Mouse (Mus musculus): ENCODE results near the gene Mmrn2.
"Not testable (repeated sequence)": the region's sequence is repeated elsewhere in the genome, so short reads cannot be mapped to it uniquely, and the experiment has no call there.

Mmrn2 gene

DNA sequence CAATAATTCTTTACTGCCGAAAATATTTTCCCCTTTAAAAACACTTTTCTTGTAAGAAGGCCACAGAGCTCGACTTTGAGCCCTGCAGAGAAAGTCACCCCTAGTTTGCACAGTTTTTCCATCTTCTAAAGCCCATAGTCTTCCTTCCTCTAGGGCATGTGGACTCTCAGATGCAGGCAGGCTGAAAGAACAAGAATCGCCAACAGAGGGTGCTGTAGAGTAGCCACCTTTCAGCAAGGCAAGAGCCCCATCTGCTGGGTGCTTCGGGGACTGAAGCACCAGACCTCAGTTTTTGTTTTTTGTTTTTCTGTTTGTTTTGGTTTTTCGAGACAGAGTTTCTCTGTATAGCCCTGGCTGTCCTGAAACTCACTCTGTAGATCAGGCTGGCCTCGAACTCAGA is 25.9 kb downstream of the Mmrn2 start:
- peak; percentile 61 to 71 for DNase-seq (ENCODE audit: low spot score in 2 of 2)

GRCm38 (mm10) chr14:34402871-34403270 is 27.6 kb downstream of the Mmrn2 start:
- no peak for DNase-seq (ENCODE audit: low spot score in 2 of 2)

- no peak for DNase-seq (ENCODE audit: low spot score in 2 of 2)
Measured at GRCm38 (mm10) chr14:34403424-34403823, 28.2 kb downstream of the Mmrn2 start.

DNA sequence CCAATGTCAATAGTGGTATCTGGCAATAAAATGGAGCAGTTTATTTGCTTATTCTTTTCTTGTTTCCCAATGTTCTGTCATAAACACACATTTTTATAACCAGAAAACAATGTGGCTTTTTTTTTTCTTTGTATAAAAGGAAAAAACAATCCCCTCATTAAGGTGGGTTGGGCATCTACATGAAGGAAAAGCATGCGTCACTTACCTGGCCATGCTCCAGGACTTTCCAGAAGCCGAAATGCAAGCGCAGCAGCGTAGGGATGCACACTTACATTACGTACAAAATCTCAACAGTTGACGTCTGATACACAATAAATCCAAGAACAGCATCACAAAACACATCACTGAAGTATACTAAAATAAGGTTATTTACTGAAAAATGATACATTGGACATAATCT is 35.5 kb downstream of the Mmrn2 start:
- no peak for DNase-seq (ENCODE audit: low spot score in 2 of 2)

DNA sequence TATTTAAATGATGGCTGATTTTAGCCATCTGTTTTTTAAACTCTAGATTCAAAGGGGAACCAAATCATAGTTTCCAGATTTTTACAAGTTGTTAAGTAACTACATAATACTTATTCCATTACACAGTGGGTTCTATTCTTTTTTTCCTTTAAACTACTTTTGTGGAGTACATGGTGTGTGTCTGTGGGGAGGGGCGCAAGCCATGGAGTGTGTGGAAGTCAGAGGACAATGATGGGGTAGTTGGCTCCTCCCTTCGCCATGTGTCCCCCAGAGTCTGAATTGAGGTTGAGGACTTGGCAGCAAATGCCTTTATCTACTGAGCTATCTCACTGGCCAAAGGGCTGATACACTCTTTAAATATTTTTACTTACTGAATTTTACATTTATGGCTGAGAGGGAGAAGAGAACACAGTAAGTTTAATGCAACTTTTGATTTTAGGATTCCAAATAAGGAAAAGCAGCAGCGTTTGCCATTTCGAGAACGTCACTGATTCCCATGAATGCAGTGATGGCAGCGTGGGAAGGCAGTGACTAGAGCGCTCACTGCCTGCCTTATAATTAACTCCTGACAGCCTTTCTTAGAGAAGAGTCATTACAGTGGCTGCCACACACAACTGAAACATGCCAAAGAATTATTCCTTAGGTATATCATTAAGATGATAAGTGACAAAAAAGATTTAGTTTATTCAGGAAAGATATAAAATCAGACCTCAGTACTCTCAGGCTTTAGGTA is 37.1 kb downstream of the Mmrn2 start:
- no peak for DNase-seq (ENCODE audit: low spot score in 2 of 2)

DNA sequence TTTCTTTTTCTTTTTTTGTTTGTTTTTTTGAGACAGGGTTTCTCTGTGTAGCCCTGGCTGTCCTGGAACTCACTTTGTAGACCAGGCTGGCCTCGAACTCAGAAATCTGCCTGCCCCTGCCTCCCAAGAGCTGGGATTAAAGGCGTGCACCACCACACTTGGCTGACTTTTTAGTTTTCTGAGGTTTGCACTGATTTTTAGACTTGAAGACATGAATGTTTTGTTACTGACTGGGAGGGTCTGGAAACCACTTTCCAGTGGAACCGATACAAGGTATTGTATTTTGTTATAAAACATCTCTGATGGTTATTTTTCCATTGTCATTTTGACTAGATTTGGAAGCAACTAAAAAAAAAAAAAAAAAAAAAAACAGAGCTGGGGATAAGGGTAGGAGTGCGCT is 41.7 kb downstream of the Mmrn2 start:
- not testable (repeated sequence) for DNase-seq (ENCODE audit: low spot score in 2 of 2)

- DNase-seq (ENCODE audit: low spot score in 2 of 2): no peak
Measured at GRCm38 (mm10) chr14:34417501-34417900, 42.2 kb downstream of the Mmrn2 start.

GRCm38 (mm10) chr14:34421078-34421477 is 45.8 kb downstream of the Mmrn2 start:
- no peak for DNase-seq (ENCODE audit: low spot score in 2 of 2)

GRCm38 (mm10) chr14:34428274-34428673 is 53.0 kb downstream of the Mmrn2 start:
- DNase-seq (ENCODE audit: low spot score in 2 of 2): no peak

GRCm38 (mm10) chr14:34429069-34429468 is 53.8 kb downstream of the Mmrn2 start:
- DNase-seq (ENCODE audit: low spot score in 2 of 2): no peak

DNA sequence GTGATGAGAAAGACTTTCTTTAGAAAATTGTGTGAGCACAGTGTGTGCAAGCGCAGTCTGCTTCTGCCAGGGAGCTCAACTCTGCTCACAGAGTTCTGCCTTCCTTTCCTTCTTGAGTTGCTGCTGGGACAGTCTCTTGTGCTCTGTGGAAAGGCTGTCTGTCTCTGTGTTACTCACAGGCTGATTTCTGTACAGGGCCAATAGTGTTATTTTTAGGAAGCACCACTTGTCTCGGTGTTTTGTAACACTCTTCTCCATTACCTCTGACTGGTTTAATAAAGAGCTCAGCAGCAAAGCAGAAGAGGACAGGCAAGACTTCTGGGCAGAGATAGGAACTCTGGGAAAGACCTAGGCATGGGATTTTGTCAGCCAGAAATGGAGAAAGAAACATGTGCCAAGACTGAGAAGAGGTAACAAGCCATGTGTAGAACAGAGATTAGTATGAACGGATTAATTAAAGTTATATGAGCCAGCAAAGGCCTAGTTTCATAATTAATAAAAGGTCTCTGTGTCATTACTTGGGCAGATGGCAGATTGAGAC is 65.3 kb downstream of the Mmrn2 start:
- no peak for DNase-seq (ENCODE audit: low spot score in 2 of 2)

- no peak for DNase-seq (ENCODE audit: low spot score in 2 of 2)
Measured at GRCm38 (mm10) chr14:34442531-34442930, 67.3 kb downstream of the Mmrn2 start.

DNA sequence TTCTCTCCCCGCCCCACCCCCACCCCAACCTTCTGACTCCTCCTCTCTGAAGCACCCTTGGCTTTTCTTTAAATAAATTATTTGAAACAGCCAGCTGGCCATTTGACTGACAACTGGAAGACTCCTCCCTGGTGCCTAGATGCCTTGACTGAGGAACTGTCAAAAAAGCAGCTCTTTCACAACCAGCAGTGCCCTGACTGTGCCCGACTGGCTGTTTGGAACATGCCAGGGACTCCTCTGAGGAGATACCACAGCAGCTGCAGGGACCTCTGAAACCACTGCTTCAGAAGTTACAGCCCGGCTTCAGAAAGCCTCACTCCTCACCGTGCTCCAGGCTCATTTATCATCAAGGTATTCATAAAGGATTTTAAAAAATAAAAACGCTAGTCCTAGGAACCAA is 69.1 kb downstream of the Mmrn2 start:
- no peak for DNase-seq (ENCODE audit: low spot score in 2 of 2)

DNA sequence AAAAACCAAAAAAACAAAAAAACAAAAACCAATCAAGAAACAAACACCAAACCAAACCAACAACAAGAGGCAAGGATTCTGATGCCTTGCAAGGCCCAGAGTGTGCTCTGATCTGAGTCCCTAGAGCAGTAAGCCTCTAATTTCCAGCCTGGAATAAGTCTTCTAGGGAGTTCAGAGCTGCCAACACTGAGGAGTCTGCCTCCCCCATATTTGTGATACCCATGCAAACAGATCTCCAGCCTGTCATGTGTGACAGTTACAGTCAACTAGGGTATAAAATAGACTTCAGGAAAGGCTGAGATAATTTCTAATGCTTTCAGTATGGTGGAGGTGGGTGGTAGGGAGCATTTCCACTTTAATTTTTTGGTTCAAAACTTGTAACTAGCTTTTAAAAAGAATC is 69.7 kb downstream of the Mmrn2 start:
- no peak for DNase-seq (ENCODE audit: low spot score in 2 of 2)

GRCm38 (mm10) chr14:34445348-34445747 is 70.1 kb downstream of the Mmrn2 start:
- no peak for DNase-seq (ENCODE audit: low spot score in 2 of 2)

DNA sequence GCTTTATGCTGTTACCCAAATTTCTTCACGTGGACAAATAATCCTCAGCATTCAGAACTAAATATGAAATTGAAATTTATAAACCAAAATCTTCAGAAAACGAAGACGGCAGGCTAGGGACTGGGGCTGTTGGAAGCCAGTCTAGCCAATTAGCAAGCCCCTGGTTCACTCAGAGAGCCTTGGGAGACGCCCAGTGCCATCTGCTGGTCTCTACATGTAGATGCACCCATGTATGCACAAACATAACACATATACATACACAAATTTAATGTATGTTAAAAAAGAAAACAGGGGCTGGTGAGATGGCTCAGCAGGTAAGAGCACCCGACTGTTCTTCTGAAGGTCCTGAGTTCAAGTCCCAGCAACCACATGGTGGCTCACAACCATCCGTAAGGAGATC is 71.4 kb downstream of the Mmrn2 start:
- no peak for DNase-seq (ENCODE audit: low spot score in 2 of 2)

DNA sequence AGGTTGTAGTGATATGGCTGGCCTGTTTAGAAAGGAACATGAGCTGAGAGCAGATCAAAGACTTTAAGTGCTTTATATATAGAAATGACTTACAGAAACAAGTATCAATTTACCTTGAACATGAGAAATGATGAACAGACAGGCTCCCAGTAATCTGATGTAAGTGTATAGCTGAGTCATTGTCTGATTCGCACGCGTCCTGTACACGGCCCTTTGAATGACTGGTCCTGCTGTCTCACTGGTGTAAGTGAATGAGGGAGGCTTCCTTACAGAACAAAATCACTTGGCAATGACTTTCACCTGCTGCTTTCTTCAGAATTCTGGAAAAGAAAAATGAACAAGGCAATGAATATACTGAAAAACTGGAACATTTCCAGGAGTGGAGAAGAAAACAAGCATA is 72.4 kb downstream of the Mmrn2 start:
- no peak for DNase-seq (ENCODE audit: low spot score in 2 of 2)

- no peak for DNase-seq (ENCODE audit: low spot score in 2 of 2)
Measured at GRCm38 (mm10) chr14:34448398-34448797, 73.1 kb downstream of the Mmrn2 start.

- no peak for DNase-seq (ENCODE audit: low spot score in 2 of 2)
Measured at GRCm38 (mm10) chr14:34449807-34450206, 74.5 kb downstream of the Mmrn2 start.

DNA sequence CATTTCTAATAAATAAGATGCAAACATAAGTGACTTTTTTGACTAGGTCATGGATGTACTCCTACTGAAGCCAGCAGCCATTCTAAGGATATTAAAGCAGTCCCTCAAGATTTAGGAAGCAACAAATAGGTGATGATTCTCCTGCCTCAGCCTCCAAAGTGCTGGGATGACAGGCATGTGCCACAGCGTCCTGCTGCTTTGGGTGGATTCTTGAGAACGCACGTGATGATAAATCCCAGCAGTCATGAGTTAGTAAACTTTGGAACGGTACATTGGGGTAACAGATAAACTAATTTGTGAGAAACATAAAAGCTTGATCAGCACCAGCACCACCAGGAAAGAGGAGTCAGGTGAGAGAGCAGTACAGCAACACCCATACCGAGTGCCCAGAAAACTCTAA is 75.2 kb downstream of the Mmrn2 start:
- DNase-seq (ENCODE audit: low spot score in 2 of 2): no peak

DNA sequence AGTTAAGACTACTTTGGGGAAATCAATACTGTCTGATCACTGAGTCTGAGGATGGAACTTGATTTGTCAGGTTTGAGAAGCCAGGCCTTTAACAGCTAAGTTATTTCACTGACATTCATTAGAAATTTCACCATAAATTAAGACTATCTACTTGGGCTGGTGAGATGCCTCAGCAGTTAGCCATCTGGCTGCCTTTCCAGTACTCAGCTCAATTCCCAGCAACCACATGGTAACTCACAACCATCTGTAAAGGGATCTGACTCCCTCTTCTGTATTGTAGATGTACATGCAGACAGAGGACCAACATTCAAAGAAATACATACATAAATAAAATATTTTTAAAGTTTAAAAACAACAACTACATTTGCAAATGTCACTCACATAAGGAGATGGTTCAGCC is 76.6 kb downstream of the Mmrn2 start:
- no peak for DNase-seq (ENCODE audit: low spot score in 2 of 2)

DNA sequence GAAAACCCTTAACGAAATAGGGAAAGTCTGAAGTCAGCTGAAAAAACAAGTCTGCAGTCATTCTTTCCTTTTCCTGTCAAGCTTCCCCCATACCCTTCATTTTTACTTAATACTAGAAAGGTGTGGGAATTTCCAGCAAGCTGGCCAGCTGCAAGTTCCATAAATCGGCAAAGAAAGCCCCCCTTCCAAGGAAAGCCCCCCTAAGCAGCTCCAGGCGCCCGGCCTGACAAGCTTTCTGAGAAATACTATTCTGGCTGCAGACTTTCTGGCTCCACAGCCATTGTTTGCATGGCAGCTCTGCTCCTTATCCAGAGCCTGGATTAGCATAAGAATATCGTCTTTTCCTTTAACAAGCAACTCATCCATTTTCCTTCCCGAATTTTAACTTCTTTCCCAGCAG is 78.4 kb downstream of the Mmrn2 start:
- no peak for DNase-seq (ENCODE audit: low spot score in 2 of 2)
